Mouse (Mus musculus) thymus, adult 2 months (tissue): Measurements from ENCODE around the gene Clip4.

ENCODE experiments used
- CTCF ChIP-seq: fragments of 200-500 bp; IDR thresholded peaks from 2 replicates; pipeline ENCODE4 v1.5.1; 2012; ENCODE audit warnings: mild to moderate bottlenecking, control low read depth, low read length, moderate library complexity, borderline replicate concordance; ENCODE audit not compliant: control insufficient read depth, poor library complexity, insufficient read depth; ENCODE audit errors: extremely low read depth
- POLR2A ChIP-seq: fragments of 200-500 bp; IDR thresholded peaks from 2 replicates; pipeline ENCODE4 v1.6.1; 2012; ENCODE audit warnings: mild to moderate bottlenecking, low read length, control low read depth, moderate library complexity; ENCODE audit not compliant: control insufficient read depth, poor library complexity, insufficient read depth; ENCODE audit errors: extremely low read depth

DNA sequence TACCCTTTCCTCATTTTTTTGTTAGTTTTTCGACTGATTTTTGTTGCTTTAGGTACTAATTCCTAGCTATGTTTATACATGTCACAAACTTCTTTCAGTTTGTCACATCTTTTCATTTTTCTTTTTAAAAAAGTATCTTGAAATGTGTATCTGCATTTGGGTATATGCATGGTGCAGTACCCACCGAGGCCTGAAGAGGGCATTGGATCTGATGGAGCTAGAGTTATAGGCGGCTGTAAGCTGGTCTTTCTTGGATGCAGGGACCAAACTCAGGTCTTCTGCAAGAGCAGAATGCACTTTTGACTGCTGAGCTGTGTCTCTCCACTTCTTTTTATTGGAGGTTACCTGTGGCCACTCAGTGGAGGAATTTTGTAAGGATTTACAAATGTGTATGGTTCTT lies 10.4 kb downstream of the Clip4 start:
- TF ChIP-seq POLR2A (no peak), CTCF (no peak)
